Mouse (Mus musculus) lung, postnatal 36 days (tissue): ENCODE measurements at regions not wholly inside any gene's neighbourhood (a gene's known extent, or its start where the extent isn't known, plus 50 kb on each side); places are given as distances from the start of the nearest gene placed in this dataset.

Experiments
- DNase-seq: peaks from one replicate; pipeline ENCODE4 v3.0.0; 2022; ENCODE audit warnings: mixed read lengths

- no peak for DNase-seq
Measured at GRCm38 (mm10) chr1:138011581-138011980, 163.9 kb downstream of the Ptprc start.

- no peak for DNase-seq
Measured at GRCm38 (mm10) chr1:138010910-138011477, 164.5 kb downstream of the Ptprc start.

- no peak for DNase-seq
Measured at GRCm38 (mm10) chr1:138006811-138007210, 168.7 kb downstream of the Ptprc start.

- no peak for DNase-seq
Measured at GRCm38 (mm10) chr1:138004319-138004718, 171.2 kb downstream of the Ptprc start.

GRCm38 (mm10) chr1:137999268-137999900, 176.1 kb downstream of the Ptprc start:
- peak; percentile 1 for DNase-seq

GRCm38 (mm10) chr1:137996041-137996440, 179.5 kb downstream of the Ptprc start:
- DNase-seq, result no peak

GRCm38 (mm10) chr1:137991936-137992335, 183.6 kb downstream of the Ptprc start:
- no peak for DNase-seq

- DNase-seq, result no peak
Measured at GRCm38 (mm10) chr1:137991412-137991811, 184.1 kb downstream of the Ptprc start.

- DNase-seq, result no peak
Measured at GRCm38 (mm10) chr1:137973406-137973805, 202.1 kb downstream of the Ptprc start.

GRCm38 (mm10) chr1:137972620-137973350, 202.7 kb downstream of the Ptprc start:
- DNase-seq, result no peak

- DNase-seq, result no peak
Measured at GRCm38 (mm10) chr1:137966151-137966836, 209.2 kb downstream of the Ptprc start.

GRCm38 (mm10) chr1:137963656-137964055, 211.9 kb downstream of the Ptprc start:
- DNase-seq, result no peak

- no peak for DNase-seq
Measured at GRCm38 (mm10) chr1:137958040-137958439, 217.5 kb downstream of the Ptprc start.

- DNase-seq, result no peak
Measured at GRCm38 (mm10) chr1:137955993-137956392, 219.5 kb downstream of the Ptprc start.

GRCm38 (mm10) chr1:137955139-137955538, 220.4 kb downstream of the Ptprc start:
- no peak for DNase-seq

GRCm38 (mm10) chr1:137953369-137953768, 222.1 kb downstream of the Ptprc start:
- DNase-seq, result no peak

- DNase-seq, result no peak
Measured at GRCm38 (mm10) chr1:137952777-137953176, 222.7 kb downstream of the Ptprc start.

GRCm38 (mm10) chr1:137947900-137948299, 227.6 kb downstream of the Ptprc start:
- no peak for DNase-seq

- no peak for DNase-seq
Measured at GRCm38 (mm10) chr1:137941776-137942522, 233.6 kb downstream of the Ptprc start.

GRCm38 (mm10) chr1:137935746-137936145, 239.8 kb downstream of the Ptprc start:
- DNase-seq, result no peak

GRCm38 (mm10) chr1:137929764-137930163, 245.7 kb downstream of the Ptprc start:
- DNase-seq, result no peak

- no peak for DNase-seq
Measured at GRCm38 (mm10) chr1:137928522-137928921, 247.0 kb downstream of the Ptprc start.

- peak; percentile 71 for DNase-seq
Measured at GRCm38 (mm10) chr1:137927953-137928352, 247.6 kb downstream of the Ptprc start.
